Mouse (Mus musculus): ENCODE measurements around the gene Cenpn.

Gene Cenpn

DNA sequence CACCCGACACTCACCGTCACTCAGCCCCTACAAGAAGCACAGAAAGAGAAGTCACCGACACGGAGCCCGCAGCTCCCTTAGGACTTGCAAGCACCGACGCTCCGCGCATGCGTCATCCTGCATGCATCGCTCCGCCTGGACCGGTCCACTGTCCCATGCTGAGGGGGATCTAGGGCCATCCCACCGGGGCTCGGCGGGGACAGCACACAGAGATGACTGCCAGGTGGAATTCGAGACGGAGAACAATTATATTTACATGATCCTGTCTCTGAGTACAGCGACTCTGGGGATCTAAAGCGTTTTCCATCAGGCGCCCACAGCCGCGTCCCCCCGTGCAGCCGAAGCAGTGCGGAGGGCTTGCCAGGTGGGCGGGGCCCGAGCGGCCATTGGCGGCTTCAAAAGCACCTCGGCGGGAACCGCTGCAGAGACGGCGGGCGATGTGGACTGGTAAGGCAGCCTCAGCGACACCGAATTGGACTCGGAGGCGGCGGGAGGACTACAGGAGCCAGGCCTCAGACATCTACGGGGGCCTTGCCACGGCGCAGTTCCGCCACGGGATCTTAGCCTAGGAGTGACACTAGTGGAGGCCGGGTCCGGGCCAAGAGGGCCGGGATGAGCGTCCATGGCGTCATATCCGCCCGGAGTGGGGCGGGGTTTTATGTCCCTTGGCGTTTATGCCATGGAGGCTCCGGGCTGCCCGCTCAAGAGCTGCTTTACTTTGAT lies at the start of gene Cenpn, which contains the start of gene Cmc2:
Cenpn (plus strand) TSS at position 394 of the 723 bp plus-strand sequence.
Cmc2 (minus strand) TSS at position 119 of the 723 bp plus-strand sequence.
- in situ Hi-C loops (cut with MboI, MseI) = no loop called here

DNA sequence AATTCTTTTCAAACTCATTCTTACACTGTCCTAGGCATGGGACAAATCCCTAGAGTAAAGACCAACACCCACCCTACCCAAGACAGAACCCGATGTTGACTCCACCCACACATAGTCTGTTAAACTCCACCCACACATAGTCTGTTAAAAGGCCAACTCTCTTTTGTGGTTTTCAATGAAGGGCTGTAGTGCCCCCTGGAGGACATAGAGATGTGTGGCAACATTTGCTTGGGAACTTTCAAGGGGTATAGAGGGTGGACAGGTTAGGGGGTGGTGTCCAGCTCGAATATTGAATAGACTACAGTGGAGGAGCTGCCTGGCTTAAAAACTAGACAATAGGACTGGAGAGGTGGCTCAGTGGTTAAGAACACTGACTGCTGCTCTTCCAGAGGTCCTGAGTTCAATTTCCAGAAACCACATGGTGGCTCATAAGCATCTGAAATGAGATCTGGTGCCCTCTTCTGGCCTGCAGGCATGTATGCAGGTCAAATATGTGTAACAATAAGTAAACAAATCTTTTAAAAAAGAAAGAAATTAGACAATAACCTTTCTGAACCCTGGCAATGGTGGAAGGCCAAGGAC lies 48.7 kb upstream of the Cenpn start:
- in situ Hi-C loops (cut with MboI, MseI) = no loop called here

GRCm38 (mm10) chr8:116873586-116873985 lies 47.9 kb upstream of the Cenpn start:
- in situ Hi-C loops (cut with MboI, MseI) = no loop called here

- in situ Hi-C loops (cut with MboI, MseI) = no loop called here
Measured at GRCm38 (mm10) chr8:116873986-116874385, 47.5 kb upstream of the Cenpn start.

DNA sequence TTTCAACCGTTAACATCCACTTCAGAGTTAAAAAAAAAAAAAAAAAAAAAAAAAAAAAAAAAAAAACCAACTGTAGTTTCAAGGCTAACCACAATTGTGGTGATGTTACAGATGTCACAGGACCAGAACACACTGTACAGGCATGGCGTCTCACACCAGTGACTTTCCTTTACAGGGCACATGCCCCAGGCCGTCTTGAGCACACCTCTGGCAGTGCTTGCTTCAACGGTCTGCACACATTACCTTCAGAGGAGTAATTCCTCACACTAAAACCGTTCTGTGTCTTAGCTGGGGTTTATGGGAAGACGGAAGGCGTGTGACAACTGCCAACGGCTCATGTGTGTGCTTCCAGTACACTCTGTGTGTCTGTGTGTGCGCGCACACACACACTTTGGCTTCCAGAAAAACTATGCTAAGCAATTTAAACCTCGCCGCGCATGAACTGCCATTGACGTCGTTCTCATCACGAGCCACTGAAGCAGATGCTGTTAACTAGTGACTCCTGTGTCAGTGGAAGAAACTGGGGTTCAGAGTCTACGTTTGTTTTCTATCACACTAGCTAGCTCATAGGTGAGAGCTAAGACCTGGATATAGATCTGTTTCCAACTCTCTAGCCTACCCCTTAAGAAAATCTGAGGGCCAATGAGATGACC lies 45.6 kb upstream of the Cenpn start:
- in situ Hi-C loops (cut with MboI, MseI) = no loop called here

- in situ Hi-C loops (cut with MboI, MseI) = no loop called here
Measured at GRCm38 (mm10) chr8:116881396-116881795, 40.1 kb upstream of the Cenpn start.

DNA sequence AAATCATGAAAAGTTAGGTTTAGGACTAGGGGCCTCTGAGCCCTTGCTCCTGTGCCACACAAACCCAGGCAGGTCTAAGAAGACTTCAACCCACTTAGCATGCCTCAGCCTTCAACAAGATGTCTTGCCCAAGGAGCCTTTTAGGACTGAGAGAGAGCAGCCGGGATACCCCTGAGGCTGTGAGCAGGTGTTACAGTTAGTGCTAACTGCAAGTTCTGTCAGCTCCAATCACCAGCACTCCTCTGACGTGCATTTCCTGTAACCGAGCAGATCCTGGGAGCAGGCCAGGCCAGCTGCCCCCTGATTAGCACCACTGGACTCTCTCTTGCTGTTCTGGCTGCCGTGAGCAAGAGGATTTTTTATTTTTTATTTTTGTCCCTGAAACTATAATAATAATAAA lies 33.7 kb upstream of the Cenpn start:
- in situ Hi-C loops (cut with MboI, MseI) = no loop called here

DNA sequence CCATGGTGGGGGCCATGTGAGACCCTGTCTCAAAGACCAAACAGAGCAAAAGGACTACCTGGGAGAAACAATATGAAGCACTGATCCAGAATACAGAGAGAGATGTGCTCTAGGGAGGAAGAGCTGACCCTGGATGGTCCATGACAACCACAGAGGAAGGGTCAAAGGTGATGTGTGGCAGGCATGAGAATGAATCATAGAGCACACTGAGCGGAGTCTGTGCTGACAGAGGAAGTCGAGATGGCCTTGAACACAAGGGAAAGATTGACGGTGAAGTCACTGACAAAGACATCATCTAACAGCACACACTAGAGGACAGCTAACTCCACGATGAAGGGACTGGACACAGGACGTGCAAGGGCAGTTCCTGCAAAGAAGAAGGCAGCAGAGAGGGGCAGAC lies 30.1 kb upstream of the Cenpn start:
- in situ Hi-C loops (cut with MboI, MseI) = no loop called here

DNA sequence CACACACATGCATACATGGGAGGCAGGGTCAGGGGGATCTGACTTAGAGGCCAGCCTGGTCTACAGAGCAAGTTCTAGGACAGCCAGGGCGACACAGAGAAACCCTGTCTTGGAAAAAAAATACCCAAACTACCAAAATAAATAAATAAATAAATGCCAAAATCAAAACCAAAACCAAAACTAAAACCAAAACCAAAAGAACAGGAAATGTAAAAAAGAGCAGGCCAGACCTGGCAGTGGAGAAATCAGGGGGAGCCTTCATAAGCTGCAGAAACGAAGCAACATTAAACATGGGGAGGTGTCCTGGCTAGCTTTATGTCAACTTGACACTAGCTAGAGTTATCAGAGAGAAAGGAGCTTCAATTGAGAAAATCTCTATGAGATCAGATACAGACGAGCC lies 29.4 kb upstream of the Cenpn start:
- in situ Hi-C loops (cut with MboI, MseI) = no loop called here

DNA sequence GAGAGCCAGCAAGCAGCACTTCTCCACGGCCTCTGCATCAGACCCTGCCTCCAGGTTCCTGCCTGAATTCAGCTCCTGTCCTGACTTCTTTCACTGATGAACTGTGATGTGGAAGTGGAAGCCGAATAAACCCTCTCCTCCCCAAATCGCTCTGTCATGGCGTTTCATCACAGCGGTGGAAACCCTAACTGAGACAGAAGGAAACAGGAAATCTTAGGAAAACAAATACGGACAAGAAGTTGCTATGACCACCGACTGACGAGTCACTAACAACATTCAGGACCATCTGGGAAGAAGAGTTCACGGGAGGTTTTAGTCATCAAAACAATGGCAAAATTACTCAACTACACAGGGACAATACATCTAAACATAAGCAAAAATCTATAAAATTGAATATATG lies 28.9 kb upstream of the Cenpn start:
- in situ Hi-C loops (cut with MboI, MseI) = no loop called here

DNA sequence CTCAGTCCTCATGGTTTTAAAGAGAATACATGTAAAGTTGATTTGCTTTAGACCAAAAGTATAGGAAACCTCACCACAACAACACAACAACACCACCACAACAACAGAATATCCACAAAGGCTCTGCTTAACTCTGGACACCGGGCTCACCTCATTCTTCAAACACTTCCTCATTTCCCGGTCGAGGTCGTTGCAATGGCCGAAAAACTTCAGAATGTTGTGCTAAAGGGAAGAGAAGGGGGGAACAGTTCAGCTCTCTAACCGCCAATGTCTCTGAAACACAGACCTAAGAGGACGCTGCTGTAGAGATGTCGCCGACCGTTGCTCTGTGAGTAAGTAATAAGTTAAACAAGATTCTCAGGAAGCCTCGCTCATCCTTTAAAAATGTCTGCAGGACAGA lies 27.6 kb upstream of the Cenpn start:
- in situ Hi-C loops (cut with MboI, MseI) = no loop called here

DNA sequence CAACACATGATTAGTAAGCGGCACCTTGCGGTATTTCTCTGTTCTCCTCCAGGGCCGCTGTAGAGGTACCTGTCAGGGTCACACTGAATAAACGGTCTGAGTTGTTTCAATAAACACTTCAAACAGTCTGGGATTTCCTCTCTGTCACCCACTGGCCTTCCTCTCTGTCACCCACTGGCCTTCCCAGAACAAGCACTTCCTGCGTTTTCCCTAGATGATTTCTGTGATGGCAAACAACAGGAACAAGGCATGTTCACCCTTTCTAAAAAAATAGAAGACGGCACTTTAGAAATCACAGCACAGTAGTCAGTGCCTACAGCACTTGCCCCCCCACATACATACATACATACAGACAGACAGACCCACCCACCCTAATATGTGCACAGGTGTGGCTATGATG lies 26.0 kb upstream of the Cenpn start:
- in situ Hi-C loops (cut with MboI, MseI) = no loop called here

GRCm38 (mm10) chr8:116904736-116905135 lies 16.8 kb upstream of the Cenpn start:
- in situ Hi-C loops (cut with MboI, MseI) = no loop called here

GRCm38 (mm10) chr8:116905252-116905651 lies 16.3 kb upstream of the Cenpn start:
- in situ Hi-C loops (cut with MboI, MseI) = no loop called here

- in situ Hi-C loops (cut with MboI, MseI) = no loop called here
Measured at GRCm38 (mm10) chr8:116905836-116906235, 15.7 kb upstream of the Cenpn start.

DNA sequence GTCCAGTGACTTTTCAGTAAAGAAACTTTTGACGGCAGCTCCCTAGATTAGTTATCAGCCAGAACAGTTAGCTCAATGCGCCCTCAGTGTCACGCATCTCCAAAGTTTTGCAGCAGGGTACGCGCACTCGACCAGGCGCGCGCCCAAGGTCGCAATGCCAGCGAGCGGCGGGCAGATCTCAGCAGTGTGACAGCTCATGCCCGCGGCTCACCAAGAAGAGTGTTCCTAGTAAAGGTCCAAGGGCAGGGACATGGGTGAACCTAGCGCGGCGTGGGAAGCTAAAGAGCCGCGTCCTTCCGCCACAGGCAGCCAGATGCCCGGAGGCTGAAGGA lies 559 bp upstream of the Cenpn start:
- in situ Hi-C loops (cut with MboI, MseI) = no loop called here

DNA sequence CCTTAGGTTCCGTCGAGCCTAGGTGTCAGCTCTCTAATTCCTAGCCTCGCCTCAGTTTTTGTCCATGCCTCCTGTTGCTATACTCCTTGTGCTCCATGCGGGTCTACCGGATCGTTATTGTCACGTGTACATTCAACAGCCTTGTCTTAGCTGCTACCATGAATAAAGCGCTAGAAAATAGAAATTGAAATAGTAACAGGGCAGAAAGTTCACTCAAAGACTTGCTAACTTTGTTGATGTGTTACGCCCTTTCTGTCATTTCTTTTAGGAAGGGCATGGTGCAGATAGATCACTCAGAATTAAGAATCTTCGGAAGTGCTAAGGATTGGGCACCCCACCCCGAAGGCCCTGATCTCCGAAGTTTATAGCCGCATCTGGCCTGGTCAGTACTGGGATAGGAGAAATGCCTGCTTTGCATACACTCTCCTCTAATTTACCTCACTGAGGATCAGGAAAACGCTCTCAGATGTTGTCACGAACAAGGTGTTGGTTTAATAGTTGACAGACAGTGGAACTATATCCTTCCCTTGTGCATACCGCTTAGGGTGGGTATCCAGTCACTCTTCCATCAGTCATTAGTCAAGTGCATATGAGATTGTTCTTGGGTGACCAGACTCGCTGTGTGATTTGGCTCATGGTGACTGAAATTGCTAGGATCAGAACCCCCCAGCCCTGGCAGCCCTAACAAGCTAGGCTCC lies 679 bp downstream of the Cenpn start:
- in situ Hi-C loops (cut with MboI, MseI) = no loop called here

DNA sequence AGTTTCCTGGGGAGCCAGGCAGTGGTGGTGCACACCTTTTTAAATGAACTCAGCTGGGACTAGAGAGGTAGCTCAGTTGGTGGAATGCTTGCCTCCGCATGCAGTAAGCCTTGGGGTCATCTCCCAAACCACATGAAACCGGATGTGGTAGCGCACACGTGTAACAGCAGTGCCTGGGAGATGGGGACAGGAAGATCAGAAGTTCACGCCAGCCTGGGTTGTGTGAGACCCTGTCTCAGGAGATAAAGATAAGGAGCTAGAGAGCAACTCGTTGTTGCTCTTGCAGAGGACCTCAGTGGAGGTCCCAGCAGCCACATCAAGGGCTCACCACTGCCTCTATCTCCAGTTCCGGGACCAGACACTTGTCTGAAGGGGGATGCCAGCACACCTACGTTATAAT lies 2.0 kb downstream of the Cenpn start:
- in situ Hi-C loops (cut with MboI, MseI) = no loop called here

GRCm38 (mm10) chr8:116927880-116928279 lies 6.3 kb downstream of the Cenpn start:
- in situ Hi-C loops (cut with MboI, MseI) = no loop called here

- in situ Hi-C loops (cut with MboI, MseI) = no loop called here
Measured at GRCm38 (mm10) chr8:116928588-116928987, 7.1 kb downstream of the Cenpn start.

DNA sequence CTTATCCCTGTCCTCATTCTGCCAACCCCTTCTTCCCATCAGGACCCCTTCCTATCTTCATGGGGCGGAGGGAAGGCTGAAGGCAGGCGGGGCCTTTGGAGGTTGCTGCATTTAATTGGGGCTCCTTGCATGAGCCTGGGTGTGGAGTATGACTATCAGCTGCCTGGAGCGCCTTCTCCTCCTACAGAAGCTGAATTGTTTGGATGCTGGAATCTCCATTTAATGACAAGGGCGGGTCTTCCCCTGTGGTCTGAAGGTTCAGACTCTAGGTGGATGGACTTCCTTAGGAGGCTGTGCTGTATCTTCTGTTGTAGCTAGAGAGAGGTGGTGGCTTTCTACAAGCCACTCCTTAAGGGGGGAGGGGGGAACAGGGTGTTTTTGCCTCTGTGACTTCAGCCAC lies 13.4 kb downstream of the Cenpn start:
- in situ Hi-C loops (cut with MboI, MseI) = no loop called here

DNA sequence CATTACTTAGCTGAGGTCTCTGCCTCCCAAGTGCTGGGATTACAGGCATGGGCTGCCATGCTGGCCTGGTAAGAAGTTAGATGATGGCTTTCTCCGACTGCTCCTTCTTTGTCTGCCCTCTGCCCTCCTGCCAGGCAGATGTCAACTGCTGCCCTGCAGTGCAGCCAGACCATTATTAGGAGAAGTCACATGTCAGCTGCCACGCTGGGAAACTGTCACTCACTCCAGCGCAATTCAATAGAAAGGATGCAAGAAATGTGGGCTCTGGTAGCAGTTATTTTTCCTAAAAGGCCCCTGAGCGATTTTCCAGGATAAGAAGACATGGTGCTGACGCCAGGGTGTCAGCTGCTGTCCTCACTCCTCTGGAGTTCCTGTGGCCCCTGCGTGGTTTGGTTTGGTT lies 14.0 kb downstream of the Cenpn start:
- in situ Hi-C loops (cut with MboI, MseI) = no loop called here

Data from T-helper 1 cell (primary cell).